In the genomic region with DNA sequence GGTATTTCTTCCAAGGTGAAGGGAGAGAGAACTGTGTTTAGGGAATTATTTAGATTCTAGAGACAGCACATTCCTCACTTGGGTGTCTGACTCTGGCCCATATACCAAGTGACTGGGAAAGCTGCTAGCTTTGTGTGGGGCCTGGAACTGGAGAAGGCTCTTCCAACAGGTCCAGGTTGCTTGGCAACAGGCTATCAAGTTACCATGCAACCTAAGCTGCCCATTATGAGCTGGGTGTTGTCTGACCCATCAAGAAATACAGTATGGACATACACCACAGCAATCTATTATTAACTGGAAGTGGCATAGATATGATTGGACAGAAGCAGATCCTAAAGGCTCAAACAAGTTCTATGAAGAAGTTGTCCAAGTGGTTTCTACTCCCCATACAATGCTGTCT, we compare ENCODE assay signal across 27 mouse cellular contexts. TPM values are rescaled to one million over a fixed set of nuclear protein-coding genes. Genes with fewer than 3 reads are reported as not detected.
A peak's percentile ranks its signal among the peaks of the same experiment; 100 is the strongest.
DNase-seq lines count a peak whose midpoint lies in the region; ATAC-seq and TF ChIP-seq lines count a peak whose summit lies in the region.
"Had no signal": no experiment of that assay in that cellular context is flagged by ENCODE, and none has a peak within 500 bp of the region (broad histone marks: within the 10 kb centered on the region; RNA-seq: fewer than 3 reads in every experiment).

No protein-coding gene starts in this region.

- no peak for TF ChIP-seq CTCF in kidney, postnatal 0 days (IDR thresholded peaks at IDR 0.05; ENCODE audit: low read depth)
- no peak for TF ChIP-seq CTCF in left cerebral cortex, adult 2 months (IDR thresholded peaks at IDR 0.05)

- peak; percentile 76; the same call in 1 of the 2 replicates for ATAC-seq in embryonic facial prominence, embryonic 14.5 days (ENCODE audit: low read depth)
- no peak for ATAC-seq in kidney, postnatal 0 days (replicated peaks; ENCODE audit: low FRiP score, low read depth)
- ATAC-seq: forebrain, embryonic 14.5 days; forebrain, embryonic 16.5 days; Patski had no signal

- no peaks in the 10 kb centered on the region for H3K27me3 ChIP-seq in embryonic facial prominence, embryonic 14.5 days (replicated peaks; ENCODE audit: control insufficient read depth, insufficient read depth, low read length)
- no peaks in the 10 kb centered on the region for H3K27me3 ChIP-seq in embryonic facial prominence, embryonic 10.5 days (replicated peaks; ENCODE audit: low read depth, poor library complexity, severe bottlenecking)
- no peaks in the 10 kb centered on the region for H3K27me3 ChIP-seq in kidney, postnatal 0 days (ENCODE audit: insufficient read depth, low read length)
- H3K27me3 ChIP-seq: embryonic facial prominence, embryonic 12.5 days; embryonic facial prominence, embryonic 15.5 days; forebrain, embryonic 12.5 days; Patski had no signal

- H3K27ac ChIP-seq in embryonic facial prominence, embryonic 14.5 days (replicated peaks; ENCODE audit: low read depth, low read length), result no peak overlapping the region
- no peak overlapping the region for H3K27ac ChIP-seq in embryonic facial prominence, embryonic 10.5 days (replicated peaks)
- H3K27ac ChIP-seq in kidney, postnatal 0 days, result no peak overlapping the region
- H3K27ac ChIP-seq in left cerebral cortex, adult 2 months, result no peak overlapping the region
- H3K27ac ChIP-seq: embryonic facial prominence, embryonic 12.5 days; embryonic facial prominence, embryonic 15.5 days; forebrain, embryonic 10.5 days; forebrain, embryonic 12.5 days had no signal

- peak; percentile 49 for DNase-seq in embryonic facial prominence, embryonic 14.5 days (ENCODE audit: low spot score)
- no peak for DNase-seq in embryonic facial prominence, embryonic 10.5 days (ENCODE audit: low spot score)
- DNase-seq in kidney, postnatal 0 days (ENCODE audit: low spot score), result peak; percentile 11
- no peak for DNase-seq in kidney, postnatal 4 days
- peak; percentile 44 for DNase-seq in R1 (ENCODE audit: low read depth, low spot score)
- no peak for DNase-seq in gastrocnemius, adult 18-20 months (ENCODE audit: low spot score)
- DNase-seq in left cerebral cortex, adult 2 months (ENCODE audit: extremely low spot score in 1 of 2, low spot score in 2 of 2), result no peak
- DNase-seq: adrenal gland, adult 2 months; adrenal gland, postnatal 10 days; adrenal gland, postnatal 25 days; cerebellum, adult 11 months; cerebellum, adult 18-20 months; cerebellum, adult 8-10 months; cerebellum, adult 9-11 months; cerebellum, postnatal 14 days; cerebellum, postnatal 36 days; embryo, embryonic 11 days had no signal

- H3K36me3 ChIP-seq in embryonic facial prominence, embryonic 14.5 days (ENCODE audit: control insufficient read depth, insufficient read depth, low read length), result peaks cover 26% of the 10 kb centered on the region
- H3K36me3 ChIP-seq in embryonic facial prominence, embryonic 10.5 days (replicated peaks), result peaks cover 28% of the 10 kb centered on the region
- peaks cover 20% of the 10 kb centered on the region for H3K36me3 ChIP-seq in kidney, postnatal 0 days (ENCODE audit: insufficient read depth, low read length)

- H3K9me3 ChIP-seq in embryonic facial prominence, embryonic 14.5 days (ENCODE audit: control insufficient read depth, low read length), result no peaks in the 10 kb centered on the region
- no peaks in the 10 kb centered on the region for H3K9me3 ChIP-seq in embryonic facial prominence, embryonic 10.5 days
- no peaks in the 10 kb centered on the region for H3K9me3 ChIP-seq in kidney, postnatal 0 days (replicated peaks; ENCODE audit: low read length)
- H3K9me3 ChIP-seq: embryonic facial prominence, embryonic 12.5 days; embryonic facial prominence, embryonic 15.5 days; forebrain, embryonic 10.5 days; forebrain, embryonic 12.5 days had no signal

- intact Hi-C loops in left cerebral cortex, adult 2 months (cut with DNase I), result loop anchor here (10.0 kb wide), 1 partner anchor 409 kb away; the partner anchor contains the start of gene Npc1l1

- no peak overlapping the region for H3K4me2 ChIP-seq in embryonic facial prominence, embryonic 14.5 days (ENCODE audit: low read depth, low read length)
- no peak overlapping the region for H3K4me2 ChIP-seq in kidney, postnatal 0 days (ENCODE audit: low read length)
- H3K4me2 ChIP-seq: embryonic facial prominence, embryonic 12.5 days; embryonic facial prominence, embryonic 15.5 days; forebrain, embryonic 12.5 days had no signal

- no peak overlapping the region for H3K4me3 ChIP-seq in embryonic facial prominence, embryonic 14.5 days (ENCODE audit: low read depth, low read length)
- H3K4me3 ChIP-seq in embryonic facial prominence, embryonic 10.5 days, result no peak overlapping the region
- no peak overlapping the region for H3K4me3 ChIP-seq in kidney, postnatal 0 days (replicated peaks; ENCODE audit: low read depth, low read length)
- no peak overlapping the region for H3K4me3 ChIP-seq in left cerebral cortex, adult 2 months
- H3K4me3 ChIP-seq: embryonic facial prominence, embryonic 12.5 days; embryonic facial prominence, embryonic 15.5 days; erythroblast, embryonic 14.5 days; forebrain, embryonic 10.5 days; forebrain, embryonic 12.5 days had no signal

- no peak overlapping the region for H3K9ac ChIP-seq in embryonic facial prominence, embryonic 14.5 days (ENCODE audit: low read depth, low read length)
- H3K9ac ChIP-seq in kidney, postnatal 0 days (ENCODE audit: low read depth, low read length), result no peak overlapping the region
- H3K9ac ChIP-seq: embryonic facial prominence, embryonic 12.5 days; embryonic facial prominence, embryonic 15.5 days; forebrain, embryonic 12.5 days had no signal

- H3K4me1 ChIP-seq in embryonic facial prominence, embryonic 14.5 days (ENCODE audit: control insufficient read depth, insufficient read depth, low read length), result no peaks in the 10 kb centered on the region
- H3K4me1 ChIP-seq in embryonic facial prominence, embryonic 10.5 days, result 0 out of 2 replicates have a peak, but pooled peaks cover 5% of the 10 kb centered on the region
- no peaks in the 10 kb centered on the region for H3K4me1 ChIP-seq in kidney, postnatal 0 days (replicated peaks; ENCODE audit: insufficient read depth, low read length)
- H3K4me1 ChIP-seq: embryonic facial prominence, embryonic 12.5 days; embryonic facial prominence, embryonic 15.5 days; forebrain, embryonic 10.5 days; forebrain, embryonic 12.5 days had no signal

RNA-seq across cellular contexts. Expression of gene Polm, which starts 12.4 kb away (rescaled TPM):
- 6.0 and 7.9 TPM in 2 replicates for polyA plus RNA-seq in embryonic facial prominence, embryonic 14.5 days (2014; fragmentation: Nextera tagmentation; extraction: Ambion mirVana)
- 9.4 and 10.0 TPM in 2 replicates for polyA plus RNA-seq in embryonic facial prominence, embryonic 10.5 days (2016; fragmentation: Nextera tagmentation; extraction: Ambion mirVana)
- 7.8 and 8.7 TPM in 2 replicates for polyA plus RNA-seq in kidney, postnatal 0 days (2015; fragmentation: Nextera tagmentation; extraction: Ambion mirVana)
- 1 to 10 TPM; 2.0 to 2.3 TPM for total RNA-seq in gastrocnemius, adult 18-20 months (2021)
- total RNA-seq in left cerebral cortex, adult 2 months (2021), result 10 to 100 TPM in 1 of 2 experiments, 1 to 10 TPM in 1; 8.6 to 10.5 TPM

RNA-seq across cellular contexts. Expression of gene Pgam2, which starts 21.9 kb away (rescaled TPM):
- polyA plus RNA-seq in embryonic facial prominence, embryonic 14.5 days (2014; fragmentation: Nextera tagmentation; extraction: Ambion mirVana), result 157 and 228 TPM in 2 replicates
- polyA plus RNA-seq in embryonic facial prominence, embryonic 10.5 days (2016; fragmentation: Nextera tagmentation; extraction: Ambion mirVana), result 5.1 and 5.3 TPM in 2 replicates
- polyA plus RNA-seq in kidney, postnatal 0 days (2015; fragmentation: Nextera tagmentation; extraction: Ambion mirVana), result 111 and 121 TPM in 2 replicates
- total RNA-seq in gastrocnemius, adult 18-20 months (2021), result 1,000 to 10,000 TPM; 2,496 to 2,633 TPM
- total RNA-seq in left cerebral cortex, adult 2 months (2021), result 1 to 10 TPM; 5.4 to 9.5 TPM
- total RNA-seq: adrenal gland, adult 2 months; adrenal gland, postnatal 25 days; common myeloid progenitor, adult 5-6 weeks had no signal
- polyA plus RNA-seq: adrenal gland, adult 2 months; erythroblast, embryonic 14.5 days had no signal

RNA-seq across cellular contexts. Expression of gene Aebp1, which starts 36.3 kb away (rescaled TPM):
- polyA plus RNA-seq in embryonic facial prominence, embryonic 14.5 days (2014; fragmentation: Nextera tagmentation; extraction: Ambion mirVana), result 68.8 and 73.6 TPM in 2 replicates
- 9.0 TPM in 2 replicates for polyA plus RNA-seq in embryonic facial prominence, embryonic 10.5 days (2016; fragmentation: Nextera tagmentation; extraction: Ambion mirVana)
- polyA plus RNA-seq in kidney, postnatal 0 days (2015; fragmentation: Nextera tagmentation; extraction: Ambion mirVana), result 33.9 and 38.6 TPM in 2 replicates
- 10 to 100 TPM; 61.2 to 83.6 TPM for total RNA-seq in gastrocnemius, adult 18-20 months (2021)
- total RNA-seq in left cerebral cortex, adult 2 months (2021), result 10 to 100 TPM; 16.5 to 22.8 TPM
- total RNA-seq: common myeloid progenitor, adult 5-6 weeks; MEL had no signal

RNA-seq across cellular contexts. Expression of gene Dbnl, which starts 37.1 kb away (rescaled TPM):
- polyA plus RNA-seq in embryonic facial prominence, embryonic 14.5 days (2014; fragmentation: Nextera tagmentation; extraction: Ambion mirVana), result 82.5 and 102 TPM in 2 replicates
- 137 and 138 TPM in 2 replicates for polyA plus RNA-seq in embryonic facial prominence, embryonic 10.5 days (2016; fragmentation: Nextera tagmentation; extraction: Ambion mirVana)
- polyA plus RNA-seq in kidney, postnatal 0 days (2015; fragmentation: Nextera tagmentation; extraction: Ambion mirVana), result 82.7 and 93.3 TPM in 2 replicates
- 10 to 100 TPM; 11.1 to 12.7 TPM for total RNA-seq in gastrocnemius, adult 18-20 months (2021)
- total RNA-seq in left cerebral cortex, adult 2 months (2021), result 10 to 100 TPM; 68.0 to 68.4 TPM

RNA-seq across cellular contexts. Expression of gene Pold2, which starts 52.7 kb away (rescaled TPM):
- 83.2 and 98.3 TPM in 2 replicates for polyA plus RNA-seq in embryonic facial prominence, embryonic 14.5 days (2014; fragmentation: Nextera tagmentation; extraction: Ambion mirVana)
- 155 and 161 TPM in 2 replicates for polyA plus RNA-seq in embryonic facial prominence, embryonic 10.5 days (2016; fragmentation: Nextera tagmentation; extraction: Ambion mirVana)
- polyA plus RNA-seq in kidney, postnatal 0 days (2015; fragmentation: Nextera tagmentation; extraction: Ambion mirVana), result 74.4 and 82.6 TPM in 2 replicates
- 10 to 100 TPM; 44.5 to 45.6 TPM for total RNA-seq in gastrocnemius, adult 18-20 months (2021)
- total RNA-seq in left cerebral cortex, adult 2 months (2021), result 10 to 100 TPM; 18.7 to 20.7 TPM

Comparison
In these comparisons a context has a peak if more than half of its experiments do, and no peak if none do; other contexts are left out.
1. DNase-seq: peak in embryonic facial prominence, embryonic 14.5 days (single experiment), kidney, postnatal 0 days (single experiment) and R1 (single experiment); none in embryonic facial prominence, embryonic 10.5 days (single experiment), kidney, postnatal 4 days (0 of 2), gastrocnemius, adult 18-20 months (single experiment) and left cerebral cortex, adult 2 months (0 of 2).
2. RNA of gene Pgam2, which starts 21.9 kb away (polyA plus RNA-seq): 157 to 228 TPM in embryonic facial prominence, embryonic 14.5 days and 111 to 121 TPM in kidney, postnatal 0 days; 5.1 to 5.3 TPM in embryonic facial prominence, embryonic 10.5 days; every median in the first group is over 10 times any median in the second.